Mouse (Mus musculus): ENCODE measurements around the gene Tmem218. TPM values are rescaled to one million over a fixed set of nuclear protein-coding genes. Genes with fewer than 3 reads are reported as not detected.

The Tmem218 gene
- total RNA-seq, 2 experiments from 2014 or later = 0.68 to 2.5 TPM

Other genes with a start within 250 kb of the Tmem218 start
- gene Pknox2, start 60.8 kb upstream of the Tmem218 start, total RNA-seq (2015; ENCODE audit: low replicate concordance) = 0.58 TPM in 1 of 2 replicates, not detected in the other
- 0.09 TPM in 1 of 2 replicates, not detected in the other for gene Pknox2, start 60.8 kb upstream of the Tmem218 start, total RNA-seq (2017; ENCODE audit: low replicate concordance)
- gene Slc37a2, start 47.5 kb downstream of the Tmem218 start, total RNA-seq (2015; ENCODE audit: low replicate concordance) = 2.1 and 2.5 TPM in 2 replicates
- 1.7 and 1.8 TPM in 2 replicates for gene Slc37a2, start 47.5 kb downstream of the Tmem218 start, total RNA-seq (2017; ENCODE audit: low replicate concordance)
- 0.96 and 8.2 TPM in 2 replicates for gene Ccdc15, start 140.2 kb downstream of the Tmem218 start, total RNA-seq (2015; ENCODE audit: low replicate concordance)
- gene Ccdc15, start 140.2 kb downstream of the Tmem218 start, total RNA-seq (2017; ENCODE audit: low replicate concordance) = 2.6 and 4.6 TPM in 2 replicates
- gene Hepacam, start 159.1 kb downstream of the Tmem218 start, total RNA-seq (2015; ENCODE audit: low replicate concordance) = not detected in 2 replicates
- not detected in 2 replicates for gene Hepacam, start 159.1 kb downstream of the Tmem218 start, total RNA-seq (2017; ENCODE audit: low replicate concordance)
- not detected in 2 replicates for gene Robo4, start 193.7 kb downstream of the Tmem218 start, total RNA-seq (2015; ENCODE audit: low replicate concordance)
- not detected in 2 replicates for gene Robo4, start 193.7 kb downstream of the Tmem218 start, total RNA-seq (2017; ENCODE audit: low replicate concordance)
- gene Robo3, start 225.0 kb downstream of the Tmem218 start, total RNA-seq (2015; ENCODE audit: low replicate concordance) = not detected in 2 replicates
- gene Robo3, start 225.0 kb downstream of the Tmem218 start, total RNA-seq (2017; ENCODE audit: low replicate concordance) = not detected in 2 replicates

All from erythroblast, adult 5-6 weeks (primary cell).